Mouse (Mus musculus) G1E (cell line): Measurements from ENCODE around the gene Gramd1b. TPM values are rescaled to one million over a fixed set of nuclear protein-coding genes. Genes with fewer than 3 reads are reported as not detected.

Source experiments
- ATAC-seq: 2 replicates; pipeline ENCODE4 v1.8.0; 2016; ENCODE audit warnings: mild to moderate bottlenecking; ENCODE audit not compliant: insufficient number of reproducible peaks, poor library complexity, low FRiP score, severe bottlenecking; ENCODE audit errors: extremely low read depth
- DNase-seq: peaks from one replicate; pipeline ENCODE4 v3.0.0; 2012; ENCODE audit warnings: low spot score
- H3K27me3 ChIP-seq: 2 replicates; pipeline ENCODE4 v1.6.1; 2012; ENCODE audit warnings: mild to moderate bottlenecking, low read length, inconsistent platforms; ENCODE audit not compliant: insufficient read depth
- H3K36me3 ChIP-seq: replicated peaks from 2 replicates; pipeline ENCODE3; 2012; ENCODE audit warnings: mild to moderate bottlenecking, inconsistent platforms
- H3K4me1 ChIP-seq: 2 replicates; pipeline ENCODE4 v1.6.1; 2012; ENCODE audit warnings: low read depth, low read length, inconsistent platforms, mixed read lengths; ENCODE audit not compliant: insufficient read depth
- H3K4me3 ChIP-seq: 2 replicates; pipeline ENCODE4 v1.5.1; 2012; ENCODE audit warnings: low read depth, mild to moderate bottlenecking, inconsistent platforms, low read length, moderate library complexity, mixed read lengths
- H3K9me3 ChIP-seq: replicated peaks from 2 replicates; pipeline ENCODE4 v1.6.1; 2012; ENCODE audit warnings: inconsistent platforms
- CTCF ChIP-seq: IDR thresholded peaks from 2 replicates; pipeline ENCODE4 v1.5.1; 2012; ENCODE audit warnings: low read depth, low read length, inconsistent platforms, mixed read lengths
- GATA1 ChIP-seq: IDR thresholded peaks from 2 replicates; pipeline ENCODE4 v1.6.1; 2012; ENCODE audit warnings: borderline replicate concordance, low read length, inconsistent platforms, mixed read lengths
- GATA2 ChIP-seq: IDR thresholded peaks from 2 replicates; pipeline ENCODE4 v1.6.1; 2012; ENCODE audit warnings: low read depth, low read length, inconsistent platforms, borderline replicate concordance
- POLR2AphosphoS5 ChIP-seq: IDR thresholded peaks from 2 replicates; pipeline ENCODE4 v1.6.1; 2012; ENCODE audit warnings: low read depth, low read length, inconsistent platforms; ENCODE audit not compliant: insufficient replicate concordance
- TAL1 ChIP-seq: conservative IDR thresholded peaks from 2 replicates; pipeline ENCODE4 v1.6.1; 2012; ENCODE audit warnings: low read depth, low read length, inconsistent platforms, mixed read lengths
- polyA plus RNA-seq: library from polyadenylated mRNA; stranded (reverse); fragments of >175 nt; gene quantifications from 2 replicates; pipeline ENCODE4 v1.2.3, GENCODE M21; 2012
- total RNA-seq, 2 experiments: library from RNA; stranded (forward) in 1 of 2; stranded (reverse) in 1 of 2; fragments of 200-1000 nt in 1 of 2; fragments of >200 nt in 1 of 2; fragmentation: Nextera tagmentation in 1 of 2; gene quantifications; 2 replicates each; pipeline ENCODE4 v1.2.3; 2014 to 2017

Gene Gramd1b
- total and polyA plus RNA-seq, 3 experiments: 1.3 to 2.1 TPM; not detected in 1

- Histone ChIP-seq H3K4me1 (no peaks in the 10 kb centered on the region), H3K4me3 (no peak overlapping the region), H3K27me3 (no peaks in the 10 kb centered on the region), H3K9me3 (peaks cover 28% of the 10 kb centered on the region), H3K36me3 (no peaks in the 10 kb centered on the region)
- DNase-seq (no peak), ATAC-seq (no peak)
- TF ChIP-seq GATA1 (no peak), CTCF (no peak), TAL1 (no peak), POLR2AphosphoS5 (no peak), GATA2 (no peak)
Observed at GRCm38 (mm10) chr9:40322372-40322771, 208.8 kb downstream of the Gramd1b start.

GRCm38 (mm10) chr9:40321668-40322003, 209.5 kb downstream of the Gramd1b start:
- no peak for DNase-seq
- no peak for ATAC-seq

GRCm38 (mm10) chr9:40320879-40321667, 210.1 kb downstream of the Gramd1b start:
- Histone ChIP-seq H3K9me3 (peaks cover 23% of the 10 kb centered on the region), H3K36me3 (no peaks in the 10 kb centered on the region), H3K4me1 (no peaks in the 10 kb centered on the region), H3K27me3 (no peaks in the 10 kb centered on the region), H3K4me3 (no peak overlapping the region)
- DNase-seq (no peak), ATAC-seq (no peak)
- no peak for TF ChIP-seq GATA2

More at GRCm38 (mm10) chr9:40321668-40322003, 209.5 kb downstream of the Gramd1b start:
- Histone ChIP-seq H3K27me3 (no peaks in the 10 kb centered on the region), H3K4me3 (no peak overlapping the region), H3K9me3 (peaks cover 27% of the 10 kb centered on the region), H3K4me1 (no peaks in the 10 kb centered on the region), H3K36me3 (no peaks in the 10 kb centered on the region)
- TF ChIP-seq CTCF (no peak), GATA2 (no peak), TAL1 (no peak), POLR2AphosphoS5 (no peak), GATA1 (no peak)

- peaks cover 23% of the 10 kb centered on the region for H3K9me3 ChIP-seq
- TF ChIP-seq CTCF: no peak
- TF ChIP-seq POLR2AphosphoS5: no peak
- no peak for TF ChIP-seq TAL1
- TF ChIP-seq GATA2: no peak
- TF ChIP-seq GATA1: no peak
- H3K4me1 ChIP-seq: no peaks in the 10 kb centered on the region
- no peak overlapping the region for H3K4me3 ChIP-seq
- DNase-seq (no peak), ATAC-seq (no peak)
- H3K27me3 ChIP-seq: no peaks in the 10 kb centered on the region
- H3K36me3 ChIP-seq: no peaks in the 10 kb centered on the region
Observed at GRCm38 (mm10) chr9:40320405-40320804, 210.8 kb downstream of the Gramd1b start.

GRCm38 (mm10) chr9:40318771-40319170, 212.4 kb downstream of the Gramd1b start:
- TF ChIP-seq POLR2AphosphoS5 (no peak), TAL1 (no peak), GATA1 (no peak), GATA2 (no peak), CTCF (no peak)
- Histone ChIP-seq H3K27me3 (no peaks in the 10 kb centered on the region), H3K9me3 (peaks cover 19% of the 10 kb centered on the region), H3K36me3 (no peaks in the 10 kb centered on the region), H3K4me1 (no peaks in the 10 kb centered on the region), H3K4me3 (no peak overlapping the region)
- no peak for ATAC-seq
- no peak for DNase-seq

- H3K4me1 ChIP-seq: no peaks in the 10 kb centered on the region
- ATAC-seq (no peak), DNase-seq (no peak)
- peaks cover 15% of the 10 kb centered on the region for H3K9me3 ChIP-seq
- no peaks in the 10 kb centered on the region for H3K27me3 ChIP-seq
- no peak overlapping the region for H3K4me3 ChIP-seq
- TF ChIP-seq GATA2: no peak
- TF ChIP-seq TAL1: no peak
- TF ChIP-seq POLR2AphosphoS5: no peak
- no peak for TF ChIP-seq GATA1
- TF ChIP-seq CTCF: no peak
- H3K36me3 ChIP-seq: no peaks in the 10 kb centered on the region
Observed at GRCm38 (mm10) chr9:40317735-40318134, 213.4 kb downstream of the Gramd1b start.

GRCm38 (mm10) chr9:40316865-40317660, 214.1 kb downstream of the Gramd1b start:
- DNase-seq (no peak), ATAC-seq (no peak)
- no peak for TF ChIP-seq GATA2
- TF ChIP-seq TAL1: no peak
- no peak for TF ChIP-seq CTCF
- TF ChIP-seq GATA1: no peak
- TF ChIP-seq POLR2AphosphoS5: no peak
- no peaks in the 10 kb centered on the region for H3K4me1 ChIP-seq
- H3K4me3 ChIP-seq: no peak overlapping the region
- no peaks in the 10 kb centered on the region for H3K27me3 ChIP-seq
- peaks cover 16% of the 10 kb centered on the region for H3K9me3 ChIP-seq
- no peaks in the 10 kb centered on the region for H3K36me3 ChIP-seq
